Mouse (Mus musculus): ENCODE measurements around the gene Zfp473. TPM values are rescaled to one million over a fixed set of nuclear protein-coding genes. Genes with fewer than 3 reads are reported as not detected.
A peak's percentile ranks its signal among the peaks of the same experiment; 100 is the strongest.

Gene Zfp473
- polyA plus RNA-seq, 1 experiment from 2014 or later = 3.6 TPM

GRCm38 (mm10) chr7:44768129-44768528 is 17.3 kb upstream of the Zfp473 start:
- 86% methylated on average over 5 of the region's 5 CpGs for WGBS

GRCm38 (mm10) chr7:44760366-44760765 is 9.5 kb upstream of the Zfp473 start:
- H3K4me2 ChIP-seq (ENCODE audit: low read depth, low read length) = no peak overlapping the region
- H3K4me3 ChIP-seq (ENCODE audit: low read depth, low read length) = no peak overlapping the region
- no peaks in the 10 kb centered on the region for H3K27me3 ChIP-seq (ENCODE audit: control insufficient read depth, insufficient read depth, low read length)
- no peaks in the 10 kb centered on the region for H3K9me3 ChIP-seq (replicated peaks; ENCODE audit: control insufficient read depth, low read length)
- H3K9ac ChIP-seq (replicated peaks; ENCODE audit: low read length) = no peak overlapping the region
- DNase-seq (ENCODE audit: low spot score) = no peak
- no peak for ATAC-seq (replicated peaks; ENCODE audit: insufficient number of reproducible peaks, low FRiP score, low TSS enrichment, low read depth)
- H3K27ac ChIP-seq (replicated peaks; ENCODE audit: low read depth, low read length) = no peak overlapping the region
- H3K36me3 ChIP-seq (replicated peaks; ENCODE audit: control insufficient read depth, insufficient read depth, low read depth, low read length) = peaks cover 12% of the 10 kb centered on the region
- no peaks in the 10 kb centered on the region for H3K4me1 ChIP-seq (ENCODE audit: control insufficient read depth, insufficient read depth, low read length)

More at GRCm38 (mm10) chr7:44768129-44768528, 17.3 kb upstream of the Zfp473 start:
- H3K4me1 ChIP-seq (ENCODE audit: control insufficient read depth, insufficient read depth, low read length) = no peaks in the 10 kb centered on the region
- no peaks in the 10 kb centered on the region for H3K9me3 ChIP-seq (replicated peaks; ENCODE audit: control insufficient read depth, low read length)
- H3K4me2 ChIP-seq (ENCODE audit: low read depth, low read length) = no peak overlapping the region
- DNase-seq (ENCODE audit: low spot score) = no peak
- peaks cover 3% of the 10 kb centered on the region for H3K36me3 ChIP-seq (replicated peaks; ENCODE audit: control insufficient read depth, insufficient read depth, low read depth, low read length)
- H3K4me3 ChIP-seq (ENCODE audit: low read depth, low read length) = no peak overlapping the region
- H3K27ac ChIP-seq (replicated peaks; ENCODE audit: low read depth, low read length) = no peak overlapping the region
- H3K27me3 ChIP-seq (ENCODE audit: control insufficient read depth, insufficient read depth, low read length) = no peaks in the 10 kb centered on the region
- ATAC-seq (replicated peaks; ENCODE audit: insufficient number of reproducible peaks, low FRiP score, low TSS enrichment, low read depth) = no peak
- H3K9ac ChIP-seq (replicated peaks; ENCODE audit: low read length) = no peak overlapping the region

- Histone ChIP-seq H3K36me3 (replicated peaks; ENCODE audit: control insufficient read depth, insufficient read depth, low read depth, low read length) (peaks cover 8% of the 10 kb centered on the region), H3K9ac (replicated peaks; ENCODE audit: low read length) (no peak overlapping the region), H3K4me1 (ENCODE audit: control insufficient read depth, insufficient read depth, low read length) (no peaks in the 10 kb centered on the region), H3K27me3 (ENCODE audit: control insufficient read depth, insufficient read depth, low read length) (no peaks in the 10 kb centered on the region), H3K9me3 (replicated peaks; ENCODE audit: control insufficient read depth, low read length) (no peaks in the 10 kb centered on the region), H3K4me3 (ENCODE audit: low read depth, low read length) (no peak overlapping the region), H3K4me2 (ENCODE audit: low read depth, low read length) (no peak overlapping the region), H3K27ac (replicated peaks; ENCODE audit: low read depth, low read length) (no peak overlapping the region)
- DNase-seq (ENCODE audit: low spot score) (no peak), ATAC-seq (replicated peaks; ENCODE audit: insufficient number of reproducible peaks, low FRiP score, low TSS enrichment, low read depth) (no peak)
- WGBS = 93% methylated on average over 2 of the region's 2 CpGs
Observed at GRCm38 (mm10) chr7:44757164-44757563, 6.3 kb upstream of the Zfp473 start.

DNA sequence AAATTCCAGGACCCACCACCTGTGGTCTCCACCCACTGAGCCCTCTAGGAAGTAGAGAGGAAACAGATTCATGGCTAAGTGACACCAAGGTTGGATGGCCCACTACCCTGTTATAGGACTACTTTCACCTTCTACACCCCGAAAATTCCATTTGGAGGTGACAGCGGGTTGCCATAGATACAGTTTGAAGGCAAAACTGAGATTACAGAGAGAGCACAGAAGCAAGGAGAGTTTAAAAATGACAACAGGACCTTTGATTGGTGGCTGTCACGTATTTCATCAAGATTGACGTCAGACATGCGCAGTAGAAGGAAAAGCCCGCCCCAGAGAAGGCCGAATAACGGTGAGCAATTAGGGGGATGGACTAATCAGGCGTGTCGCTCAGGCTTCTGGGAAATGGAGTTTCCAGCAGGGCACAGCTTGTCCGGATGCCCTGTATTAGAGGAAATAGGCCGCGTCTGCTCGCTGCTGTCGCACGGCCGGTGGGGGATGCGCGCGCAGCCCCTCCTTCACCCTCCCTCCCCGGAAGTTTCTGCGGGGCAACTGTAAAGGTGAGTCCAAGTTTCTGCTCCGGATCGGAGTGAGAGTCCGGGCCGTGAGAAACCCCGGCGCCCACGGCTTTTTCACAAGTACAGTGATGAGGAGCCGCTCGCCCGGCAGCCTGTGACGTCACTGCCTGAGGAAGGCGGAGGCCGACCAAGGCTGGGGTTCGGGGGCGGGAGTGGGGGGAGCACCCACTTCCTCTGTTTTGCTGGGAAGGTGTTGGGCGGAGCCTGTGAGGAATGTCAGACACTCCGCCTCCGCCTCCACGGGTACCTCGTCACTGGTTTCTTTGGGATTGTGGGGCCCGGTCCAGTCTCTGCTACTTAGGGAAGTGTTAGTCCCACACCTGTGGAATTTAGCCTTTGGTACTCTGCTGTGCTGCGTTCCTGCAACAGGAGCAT is 2.5 kb downstream of the Zfp473 start, which contains the start of gene Vrk3:
Gene Vrk3, plus strand, starts transcription at position 313 of the 944 bp plus-strand sequence.
- peak; percentile 97 for DNase-seq (ENCODE audit: low spot score)
- H3K9ac ChIP-seq (replicated peaks; ENCODE audit: low read length) = peak within 1 kb of the TSS; percentile 68
- H3K4me1 ChIP-seq (ENCODE audit: control insufficient read depth, insufficient read depth, low read length) = no peaks in the 10 kb centered on the region
- no peaks in the 10 kb centered on the region for H3K27me3 ChIP-seq (ENCODE audit: control insufficient read depth, insufficient read depth, low read length)
- under 1% methylated on average over 44 of the region's 44 CpGs for WGBS
- ATAC-seq (replicated peaks; ENCODE audit: insufficient number of reproducible peaks, low FRiP score, low TSS enrichment, low read depth) = peak; percentile 96
- no peaks in the 10 kb centered on the region for H3K36me3 ChIP-seq (replicated peaks; ENCODE audit: control insufficient read depth, insufficient read depth, low read depth, low read length)
- peak within 1 kb of the TSS; percentile 74 for H3K4me2 ChIP-seq (ENCODE audit: low read depth, low read length)
- H3K27ac ChIP-seq (replicated peaks; ENCODE audit: low read depth, low read length) = peak within 1 kb of the TSS; percentile 72
- H3K9me3 ChIP-seq (replicated peaks; ENCODE audit: control insufficient read depth, low read length) = no peaks in the 10 kb centered on the region
- H3K4me3 ChIP-seq (ENCODE audit: low read depth, low read length) = peak within 1 kb of the TSS; percentile 68

DNA sequence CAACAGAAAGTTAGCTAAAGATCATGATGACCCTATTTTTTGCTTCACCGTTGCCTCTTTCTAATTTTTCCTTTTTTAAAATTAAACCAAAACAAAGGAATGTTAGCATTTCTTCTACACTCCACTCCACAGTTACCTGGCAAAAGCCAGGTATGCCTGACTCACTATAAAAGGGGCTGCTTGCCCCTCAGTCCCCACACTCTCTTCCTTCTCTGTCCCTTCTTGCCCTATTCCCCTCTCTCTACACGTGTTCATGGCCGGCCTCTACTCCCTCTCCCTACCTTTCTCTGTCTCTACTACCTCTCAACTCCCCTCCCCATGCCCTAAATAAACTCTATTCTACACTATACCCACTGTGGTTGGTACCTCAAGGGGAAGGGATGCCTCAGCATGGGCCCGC is 3.7 kb downstream of the Zfp473 start:
- Histone ChIP-seq H3K9ac (replicated peaks; ENCODE audit: low read length) (no peak overlapping the region), H3K36me3 (replicated peaks; ENCODE audit: control insufficient read depth, insufficient read depth, low read depth, low read length) (no peaks in the 10 kb centered on the region), H3K4me3 (ENCODE audit: low read depth, low read length) (no peak overlapping the region), H3K27ac (replicated peaks; ENCODE audit: low read depth, low read length) (no peak overlapping the region), H3K4me1 (ENCODE audit: control insufficient read depth, insufficient read depth, low read length) (no peaks in the 10 kb centered on the region), H3K4me2 (ENCODE audit: low read depth, low read length) (no peak overlapping the region), H3K27me3 (ENCODE audit: control insufficient read depth, insufficient read depth, low read length) (no peaks in the 10 kb centered on the region), H3K9me3 (replicated peaks; ENCODE audit: control insufficient read depth, low read length) (no peaks in the 10 kb centered on the region)
- no peak for ATAC-seq (replicated peaks; ENCODE audit: insufficient number of reproducible peaks, low FRiP score, low TSS enrichment, low read depth)
- WGBS = 66% methylated on average over 4 of the region's 4 CpGs
- no peak for DNase-seq (ENCODE audit: low spot score)

- H3K4me3 ChIP-seq (ENCODE audit: low read depth, low read length) = peak overlapping the region; percentile 38
- H3K36me3 ChIP-seq (replicated peaks; ENCODE audit: control insufficient read depth, insufficient read depth, low read depth, low read length) = no peaks in the 10 kb centered on the region
- no peaks in the 10 kb centered on the region for H3K27me3 ChIP-seq (ENCODE audit: control insufficient read depth, insufficient read depth, low read length)
- H3K27ac ChIP-seq (replicated peaks; ENCODE audit: low read depth, low read length) = no peak overlapping the region
- peak overlapping the region; percentile 59 for H3K4me2 ChIP-seq (ENCODE audit: low read depth, low read length)
- ATAC-seq (replicated peaks; ENCODE audit: insufficient number of reproducible peaks, low FRiP score, low TSS enrichment, low read depth) = peak; percentile 26
- WGBS = 0% methylated on average over 18 of the region's 18 CpGs
- peak overlapping the region; percentile 61 for H3K9ac ChIP-seq (replicated peaks; ENCODE audit: low read length)
- H3K9me3 ChIP-seq (replicated peaks; ENCODE audit: control insufficient read depth, low read length) = no peaks in the 10 kb centered on the region
- H3K4me1 ChIP-seq (ENCODE audit: control insufficient read depth, insufficient read depth, low read length) = no peaks in the 10 kb centered on the region
- peak; percentile 90 for DNase-seq (ENCODE audit: low spot score)
Observed at GRCm38 (mm10) chr7:44745076-44745475, 5.8 kb downstream of the Zfp473 start.

GRCm38 (mm10) chr7:44744270-44744669 is 6.6 kb downstream of the Zfp473 start:
- Histone ChIP-seq H3K4me3 (ENCODE audit: low read depth, low read length) (no peak overlapping the region), H3K27me3 (ENCODE audit: control insufficient read depth, insufficient read depth, low read length) (no peaks in the 10 kb centered on the region), H3K36me3 (replicated peaks; ENCODE audit: control insufficient read depth, insufficient read depth, low read depth, low read length) (no peaks in the 10 kb centered on the region), H3K4me1 (ENCODE audit: control insufficient read depth, insufficient read depth, low read length) (no peaks in the 10 kb centered on the region), H3K9ac (replicated peaks; ENCODE audit: low read length) (no peak overlapping the region; the same call in 1 of the 2 replicates), H3K4me2 (ENCODE audit: low read depth, low read length) (no peak overlapping the region; the same call in 1 of the 2 replicates), H3K9me3 (replicated peaks; ENCODE audit: control insufficient read depth, low read length) (no peaks in the 10 kb centered on the region), H3K27ac (replicated peaks; ENCODE audit: low read depth, low read length) (no peak overlapping the region)
- no peak for ATAC-seq (replicated peaks; ENCODE audit: insufficient number of reproducible peaks, low FRiP score, low TSS enrichment, low read depth)
- whole genome bisulfite sequencing = 34% methylated on average over 9 of the region's 9 CpGs
- DNase-seq (ENCODE audit: low spot score) = no peak

DNA sequence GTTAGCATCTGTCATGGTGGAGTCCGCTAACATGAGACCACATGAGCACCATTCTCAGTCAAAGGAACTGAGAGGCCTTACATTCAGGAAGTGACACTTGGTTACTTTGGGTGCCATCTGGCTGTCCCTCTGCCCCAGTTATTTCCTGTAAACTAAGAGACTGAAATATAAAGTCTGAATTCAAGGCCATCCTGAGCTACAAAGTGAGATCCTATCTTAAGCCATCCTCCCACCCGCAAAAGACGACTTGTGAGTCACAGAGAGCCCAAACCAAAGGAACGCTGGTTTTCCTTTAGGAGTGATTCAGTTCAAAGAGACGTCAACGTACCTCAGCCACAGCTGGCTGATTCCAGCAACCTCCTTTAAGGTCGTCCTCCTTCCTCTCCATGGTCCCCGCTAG is 9.5 kb downstream of the Zfp473 start:
- Histone ChIP-seq H3K9ac (replicated peaks; ENCODE audit: low read length) (no peak overlapping the region), H3K36me3 (replicated peaks; ENCODE audit: control insufficient read depth, insufficient read depth, low read depth, low read length) (no peaks in the 10 kb centered on the region), H3K4me1 (ENCODE audit: control insufficient read depth, insufficient read depth, low read length) (no peaks in the 10 kb centered on the region), H3K4me3 (ENCODE audit: low read depth, low read length) (no peak overlapping the region), H3K27me3 (ENCODE audit: control insufficient read depth, insufficient read depth, low read length) (no peaks in the 10 kb centered on the region), H3K4me2 (ENCODE audit: low read depth, low read length) (no peak overlapping the region), H3K9me3 (replicated peaks; ENCODE audit: control insufficient read depth, low read length) (no peaks in the 10 kb centered on the region), H3K27ac (replicated peaks; ENCODE audit: low read depth, low read length) (no peak overlapping the region)
- WGBS = 83% methylated on average over 8 of the region's 8 CpGs
- ATAC-seq (replicated peaks; ENCODE audit: insufficient number of reproducible peaks, low FRiP score, low TSS enrichment, low read depth) (no peak), DNase-seq (ENCODE audit: low spot score) (no peak)
